Mouse (Mus musculus) lung, adult 18-20 months (tissue): ENCODE measurements around the gene Fanci.
A peak's percentile ranks its signal among the peaks of the same experiment; 100 is the strongest.

Source experiments
- DNase-seq, 2 experiments: peaks; one replicate each; pipeline ENCODE4 v3.0.0; 2022; ENCODE audit warnings: mixed read lengths in 2 of 2

Fanci gene

GRCm38 (mm10) chr7:79464776-79465420 is 73.2 kb downstream of the Fanci start:
- DNase-seq = peak in 1 of 2 experiments; percentile 12

GRCm38 (mm10) chr7:79465461-79466044 is 73.8 kb downstream of the Fanci start:
- DNase-seq = peak in 1 of 2 experiments; percentile 54

- DNase-seq = peak; percentile 98 to 99
Measured at GRCm38 (mm10) chr7:79466053-79466901, 74.5 kb downstream of the Fanci start, which contains the start of gene Polg. Gene Polg (minus strand): TSS chr7:79466362.

- no peak for DNase-seq
Measured at GRCm38 (mm10) chr7:79467951-79468350, 76.2 kb downstream of the Fanci start.

GRCm38 (mm10) chr7:79468994-79469393 is 77.3 kb downstream of the Fanci start:
- no peak for DNase-seq

- DNase-seq = no peak
Measured at GRCm38 (mm10) chr7:79469766-79470165, 78.0 kb downstream of the Fanci start.

GRCm38 (mm10) chr7:79470718-79471117 is 79.0 kb downstream of the Fanci start:
- DNase-seq = no peak

- DNase-seq = no peak
Measured at GRCm38 (mm10) chr7:79471436-79471835, 79.7 kb downstream of the Fanci start.

GRCm38 (mm10) chr7:79472792-79473191 is 81.1 kb downstream of the Fanci start:
- DNase-seq = no peak

GRCm38 (mm10) chr7:79473496-79474194 is 81.9 kb downstream of the Fanci start:
- no peak for DNase-seq

GRCm38 (mm10) chr7:79474831-79475399 is 83.2 kb downstream of the Fanci start:
- no peak for DNase-seq

GRCm38 (mm10) chr7:79486528-79486927 is 94.8 kb downstream of the Fanci start:
- DNase-seq = no peak

- DNase-seq = no peak
Measured at GRCm38 (mm10) chr7:79493915-79494314, 102.2 kb downstream of the Fanci start.

- DNase-seq = peak; percentile 79 to 84
Measured at GRCm38 (mm10) chr7:79495988-79496815, 104.5 kb downstream of the Fanci start.

GRCm38 (mm10) chr7:79496816-79497328 is 105.1 kb downstream of the Fanci start:
- no peak for DNase-seq

- no peak for DNase-seq
Measured at GRCm38 (mm10) chr7:79497701-79498115, 106.0 kb downstream of the Fanci start.

GRCm38 (mm10) chr7:79498356-79498755 is 106.6 kb downstream of the Fanci start:
- DNase-seq = no peak

- DNase-seq = peak in 1 of 2 experiments; percentile 23
Measured at GRCm38 (mm10) chr7:79498965-79499595, 107.4 kb downstream of the Fanci start.
